Mouse (Mus musculus) 416B (cell line): ENCODE results near the gene Proz.
"Not testable (repeated sequence)": the region's sequence is repeated elsewhere in the genome, so short reads cannot be mapped to it uniquely, and the experiment has no call there.

ENCODE experiments used
- DNase-seq: peaks from one replicate; pipeline ENCODE4 v3.0.0; 2011; ENCODE audit warnings: low read depth

Gene Proz

DNA sequence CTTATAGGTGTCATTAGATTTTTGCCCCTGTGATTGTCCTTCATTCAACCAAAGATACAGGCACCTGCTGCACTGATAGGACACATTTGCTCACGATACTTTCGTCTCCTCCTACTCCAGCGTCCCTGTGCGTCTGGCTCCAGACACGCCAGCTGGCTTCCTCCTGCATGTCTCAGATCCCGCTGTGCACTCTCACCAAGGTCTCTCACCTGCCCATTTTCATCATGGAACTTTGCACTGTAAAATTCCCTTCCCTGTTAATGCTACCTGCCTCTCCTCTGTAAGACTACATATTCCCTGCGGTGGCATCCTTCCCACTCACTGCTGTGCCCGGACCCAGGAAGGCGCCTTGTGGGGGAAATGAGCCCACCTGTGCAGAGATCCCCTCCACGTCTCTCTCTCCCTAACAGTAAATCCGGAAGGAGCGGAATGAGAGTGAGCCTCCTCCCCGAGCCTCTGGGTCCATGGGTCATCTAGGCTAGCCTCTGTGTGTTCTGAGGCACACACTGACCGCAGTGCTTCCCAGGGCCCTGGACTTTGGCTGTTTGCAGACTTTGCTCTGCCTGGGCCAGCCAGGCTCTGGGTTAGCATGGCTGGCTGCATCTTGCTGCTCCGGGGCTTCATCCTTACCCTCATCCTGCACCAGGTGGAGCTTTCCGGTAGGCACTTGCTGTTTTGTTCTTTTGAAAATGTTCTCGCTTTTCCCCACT, at the start of gene Proz:
TSS of gene Proz (plus strand) at position 474 of the 710 bp plus-strand sequence.
- DNase-seq, result no peak

DNA sequence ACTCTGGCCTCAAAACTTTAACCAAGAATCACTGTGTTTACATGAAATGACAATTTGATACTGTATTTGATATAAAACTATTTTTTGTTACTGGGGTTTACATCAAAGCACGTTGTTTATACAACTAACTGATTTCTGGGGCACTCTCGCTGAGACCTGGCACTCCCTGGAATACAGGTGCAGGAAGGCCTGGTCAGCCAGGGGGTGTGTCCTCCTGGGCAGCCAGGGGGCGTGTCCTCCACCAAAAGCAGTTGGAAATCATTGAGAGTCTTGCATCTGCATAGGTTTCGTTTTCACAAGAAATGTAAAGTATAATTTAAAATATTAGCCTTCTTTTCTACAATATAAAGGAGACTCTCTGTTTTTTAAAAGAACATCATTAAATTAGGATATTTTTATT, 41.2 kb upstream of the Proz start:
- no peak for DNase-seq

DNA sequence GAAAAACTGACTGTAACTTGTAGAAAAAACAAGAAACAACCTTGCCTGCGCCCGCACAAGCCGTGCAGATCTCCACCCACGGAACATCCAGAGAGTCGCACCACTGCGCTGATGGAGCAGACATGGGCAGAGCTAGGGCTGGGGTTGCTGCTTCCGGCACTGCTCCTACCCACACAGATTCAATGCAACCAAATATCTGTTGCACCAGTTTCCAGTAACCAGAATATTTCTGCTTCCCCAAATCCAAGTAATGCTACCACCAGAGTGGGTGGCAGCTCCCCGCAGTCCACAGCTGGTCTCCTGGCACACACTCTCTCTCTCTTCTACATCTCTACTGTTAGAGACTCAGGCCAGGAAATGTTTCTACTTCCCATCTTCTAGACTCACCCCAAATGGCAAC, 38.9 kb upstream of the Proz start:
- no peak for DNase-seq

DNA sequence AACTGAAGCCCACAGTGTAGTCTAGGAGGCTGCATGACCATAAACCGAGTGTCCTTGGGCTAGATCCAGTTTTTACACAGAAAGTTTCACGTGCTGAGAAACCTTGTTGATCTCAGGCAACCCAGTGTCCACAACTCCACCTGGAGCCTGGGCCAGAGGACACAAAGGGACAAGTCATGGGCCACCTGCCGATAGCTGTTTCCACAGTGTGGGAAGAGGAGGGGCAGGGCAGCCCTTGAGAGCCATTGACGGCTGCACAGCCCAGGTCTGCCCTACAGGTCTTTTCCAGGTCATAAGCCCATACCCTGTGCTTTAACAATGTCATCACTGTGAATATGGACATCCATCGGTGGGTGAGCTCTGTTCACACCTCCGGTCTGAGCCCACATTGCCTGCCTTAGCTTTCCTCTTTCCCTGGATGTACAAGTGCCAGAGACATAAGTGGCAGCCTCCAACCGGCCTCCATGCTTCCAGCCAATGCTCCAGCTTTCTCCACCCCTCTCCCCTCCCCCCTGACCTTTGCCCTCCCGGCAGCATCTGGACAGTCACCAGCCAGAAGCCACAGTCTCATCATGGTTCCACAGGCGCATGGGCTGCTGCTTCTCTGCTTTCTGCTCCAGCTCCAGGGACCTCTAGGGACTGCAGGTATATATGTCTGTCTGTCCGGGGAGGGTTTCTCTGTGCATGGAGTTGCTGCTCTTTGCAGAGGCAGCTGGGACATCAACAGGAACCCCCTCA, 35.1 kb upstream of the Proz start, which contains the start of gene F7:
TSS of gene F7 (plus strand) at position 548 of the 738 bp plus-strand sequence.
- DNase-seq, result no peak

DNA sequence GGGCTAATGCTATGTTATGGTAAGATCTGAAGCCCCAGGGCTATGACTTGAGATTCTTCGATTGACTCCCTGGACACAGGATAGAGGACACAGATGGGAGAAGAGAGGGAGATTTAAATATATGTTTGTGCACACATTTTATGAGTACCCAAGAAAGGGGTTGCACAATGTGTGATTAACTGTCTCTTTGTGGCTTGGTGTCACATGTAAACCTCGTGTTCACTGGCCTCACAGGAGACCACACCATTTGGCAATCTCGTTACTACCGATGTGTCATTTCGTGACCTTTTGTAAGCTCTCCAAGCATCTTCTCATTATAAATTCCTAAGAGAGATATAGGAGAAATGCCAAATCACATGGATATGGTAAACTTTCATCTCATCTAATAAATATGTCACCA, 33.1 kb upstream of the Proz start:
- peak; percentile 89 for DNase-seq

GRCm38 (mm10) chr8:13028482-13028881, 32.2 kb upstream of the Proz start:
- DNase-seq, result peak; percentile 23

DNA sequence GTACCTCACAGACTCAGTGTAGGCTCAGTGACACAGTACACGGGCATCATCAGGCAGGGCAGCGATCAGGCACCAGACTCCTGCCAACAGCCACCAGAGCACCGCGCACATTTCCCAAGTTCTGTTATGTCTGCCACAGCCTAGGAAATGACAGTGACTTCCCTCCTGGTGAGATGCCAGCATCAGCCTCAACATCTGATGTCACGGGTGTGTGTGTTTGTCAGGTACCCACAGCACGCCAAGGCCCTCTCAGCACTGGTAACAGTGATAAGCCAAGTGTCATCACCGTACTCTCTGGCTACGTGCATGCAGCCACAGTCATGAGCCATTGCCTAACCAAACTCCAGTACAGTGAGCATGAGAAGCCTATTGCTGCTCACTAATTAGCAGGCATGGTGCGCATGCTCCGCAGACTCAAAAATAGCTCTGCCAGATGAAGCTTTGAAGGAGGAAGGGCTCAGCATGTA, 24.3 kb upstream of the Proz start:
- peak; percentile 73 for DNase-seq

DNA sequence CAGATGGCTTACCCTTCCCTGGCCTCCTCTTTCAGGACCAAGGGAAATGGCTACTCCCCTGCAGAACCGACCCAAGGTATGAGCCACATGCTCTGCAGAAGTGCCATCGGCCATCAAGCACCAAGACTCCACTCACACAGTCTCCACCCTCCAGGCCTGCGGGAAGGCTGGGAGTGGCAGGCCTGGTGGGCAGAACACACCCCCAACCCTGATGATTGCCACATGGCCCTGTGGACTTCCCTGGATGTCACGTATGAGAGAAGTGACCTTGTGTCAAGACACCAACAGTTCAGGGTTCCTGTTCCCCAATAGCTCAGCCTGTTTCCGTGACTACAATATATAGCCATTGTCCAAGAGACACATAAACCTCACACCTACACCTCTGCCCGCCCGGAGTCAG, 23.7 kb upstream of the Proz start, which contains the start of gene F10:
TSS of gene F10 (plus strand) at position 294 of the 400 bp plus-strand sequence.
- DNase-seq, result peak; percentile 53

DNA sequence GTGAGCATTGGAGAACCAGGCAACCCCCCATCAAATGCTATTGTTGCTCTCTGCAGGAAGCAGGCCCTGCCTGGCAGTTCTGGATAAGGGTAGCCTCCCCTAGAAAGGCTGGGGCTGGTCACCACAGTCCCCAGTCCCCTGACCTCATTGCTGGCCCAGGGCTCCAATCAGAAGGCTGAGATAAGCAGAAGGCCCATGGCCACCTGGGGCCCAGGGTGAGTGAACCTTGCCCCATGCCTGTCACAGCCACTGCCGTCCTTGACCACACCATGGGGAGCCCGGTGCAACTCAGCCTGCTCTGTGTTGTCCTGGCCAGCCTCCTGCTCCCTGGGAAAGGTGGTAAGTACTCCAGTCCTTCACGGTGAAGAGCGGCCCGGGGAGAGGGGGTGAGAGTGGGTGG, 23.1 kb upstream of the Proz start:
- DNase-seq, result peak; percentile 31

DNA sequence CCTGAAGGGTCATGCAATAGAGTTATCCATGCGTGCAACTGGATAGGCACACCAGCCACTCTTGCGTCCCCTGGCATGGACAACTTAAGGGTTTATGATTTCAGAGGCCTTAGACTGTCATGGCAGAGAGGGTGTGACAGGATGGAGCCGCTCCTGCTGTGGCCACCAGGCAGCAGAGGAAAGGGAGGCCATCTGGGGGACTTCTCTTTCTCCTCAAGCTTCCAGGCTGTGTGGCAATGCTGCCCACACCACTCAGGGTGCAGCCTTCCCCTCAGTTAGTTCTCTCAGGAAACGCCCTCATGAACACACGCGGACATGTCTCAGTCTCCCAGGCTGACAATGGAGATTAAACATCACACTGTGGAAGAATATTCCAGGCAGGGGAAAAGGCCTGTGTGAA, 21.7 kb upstream of the Proz start:
- DNase-seq, result peak; percentile 43

- DNase-seq, result peak; percentile 93
These were observed 19.3 kb upstream of the Proz start for GRCm38 (mm10) chr8:13041459-13041858.

DNA sequence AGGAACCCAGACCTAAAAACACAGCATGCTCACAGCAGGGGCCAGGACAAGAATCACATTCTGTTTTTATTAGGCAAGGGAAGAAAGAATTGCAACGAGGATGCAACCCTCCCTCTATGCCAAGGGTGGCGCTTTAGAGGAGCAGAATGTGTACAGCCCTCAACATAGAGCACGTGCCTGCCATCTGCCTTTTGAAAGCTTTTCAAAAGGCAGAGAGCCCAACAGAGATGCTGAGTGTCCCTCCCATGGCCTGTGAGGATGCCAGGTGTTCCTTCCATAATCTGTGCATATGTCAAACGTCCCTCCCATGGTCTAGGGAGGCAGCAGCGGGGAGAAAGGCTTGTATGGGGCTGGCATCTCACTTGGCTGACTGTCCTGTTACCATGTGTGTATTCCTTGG, 13.1 kb upstream of the Proz start:
- no peak for DNase-seq

GRCm38 (mm10) chr8:13050550-13050949, 10.2 kb upstream of the Proz start:
- DNase-seq, result no peak

DNA sequence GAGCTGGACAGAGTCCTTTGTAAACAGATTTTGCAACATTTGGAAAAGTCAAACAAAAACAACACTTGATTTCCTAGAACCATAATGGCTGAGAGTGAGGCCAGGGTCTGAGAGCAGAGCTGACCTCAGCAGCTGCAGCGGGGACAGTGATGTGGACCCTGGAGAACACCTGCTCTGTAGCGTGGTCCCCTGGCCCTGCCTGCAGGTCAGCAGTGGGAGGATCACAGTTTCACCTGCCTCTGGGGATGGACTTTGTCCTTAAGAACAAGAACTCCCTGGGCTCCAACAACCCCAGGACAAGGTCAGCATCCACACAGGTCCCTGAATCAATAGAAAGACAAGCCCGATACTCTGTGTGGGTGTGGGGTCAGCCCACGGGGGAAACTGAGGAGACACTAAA, 3.4 kb upstream of the Proz start:
- DNase-seq, result no peak

GRCm38 (mm10) chr8:13063112-13063511, 2.4 kb downstream of the Proz start:
- DNase-seq, result no peak

DNA sequence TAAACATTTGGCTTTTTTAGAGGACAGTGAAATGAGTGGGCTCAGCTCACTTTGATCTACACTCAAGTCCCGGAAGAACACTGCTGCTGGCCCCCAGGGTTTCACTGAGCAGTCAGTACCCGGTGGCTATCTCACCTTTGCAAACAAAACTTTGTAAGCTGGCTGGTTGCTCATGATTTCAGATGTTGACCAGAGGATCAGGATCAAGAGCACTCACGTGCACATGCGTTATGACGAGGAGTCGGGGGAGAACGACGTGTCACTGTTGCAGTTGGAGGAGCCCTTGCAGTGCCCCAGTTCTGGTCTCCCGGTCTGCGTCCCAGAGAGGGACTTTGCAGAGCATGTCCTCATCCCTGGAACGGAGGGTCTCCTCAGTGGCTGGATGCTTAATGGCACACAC, 12.5 kb downstream of the Proz start:
- no peak for DNase-seq

DNA sequence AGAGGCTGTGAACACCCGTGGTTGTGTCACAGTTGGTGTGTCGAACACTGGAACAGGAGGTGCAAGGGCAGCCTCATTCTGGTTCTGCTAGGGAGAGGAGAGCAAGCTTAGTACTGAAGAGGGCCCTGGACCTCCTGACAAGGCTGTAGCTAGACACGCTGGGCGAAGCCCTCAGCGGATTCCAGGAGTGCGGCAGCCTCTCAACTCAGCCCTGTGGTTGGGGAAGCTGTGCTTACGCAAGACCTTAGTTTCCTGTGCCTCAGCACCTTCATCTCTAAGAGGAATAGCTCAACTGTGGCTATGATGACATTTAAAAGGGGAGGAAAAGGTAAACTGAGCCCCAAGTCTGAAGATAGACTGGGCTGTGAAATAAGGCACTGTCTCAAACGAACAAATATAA, 14.3 kb downstream of the Proz start:
- peak; percentile 69 for DNase-seq

DNA sequence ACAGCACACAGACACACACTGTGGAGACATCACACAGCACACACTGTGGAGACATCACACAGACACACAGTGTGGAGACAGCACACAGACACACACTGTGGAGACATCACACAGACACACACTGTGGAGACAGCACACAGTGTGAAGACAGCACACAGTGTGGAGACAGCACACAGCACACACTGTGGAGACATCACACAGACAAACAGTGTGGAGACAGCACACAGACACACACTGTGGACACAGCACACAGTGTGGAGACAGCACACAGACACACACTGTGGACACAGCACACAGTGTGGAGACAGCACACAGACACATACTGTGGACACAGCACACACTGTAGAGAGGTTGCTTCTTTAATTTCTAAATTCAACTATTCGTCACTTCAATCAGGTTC, 14.9 kb downstream of the Proz start:
- DNase-seq, result not testable (repeated sequence)

- no peak for DNase-seq
These were observed 16.8 kb downstream of the Proz start for GRCm38 (mm10) chr8:13077542-13077941.

DNA sequence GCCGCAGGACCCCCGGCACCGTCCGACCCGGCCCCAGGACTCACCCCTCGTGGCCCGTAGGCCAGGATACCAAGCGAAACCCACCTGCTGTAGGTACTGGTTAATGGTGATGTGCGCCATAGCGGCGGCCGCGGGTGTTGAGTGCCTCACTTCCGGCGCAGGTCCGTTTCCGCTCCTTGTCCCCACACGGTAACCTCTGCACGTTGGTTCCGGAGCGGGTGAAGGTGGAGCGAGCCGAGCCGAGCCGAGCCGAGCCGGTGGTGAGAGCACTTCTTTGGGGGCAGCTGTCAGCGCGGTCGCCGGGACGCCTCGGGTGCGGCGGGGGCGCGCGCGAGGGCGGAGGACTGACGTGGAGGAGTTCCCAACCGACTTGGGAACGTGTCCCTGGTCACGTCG, 44.0 kb downstream of the Proz start:
- peak; percentile 88 for DNase-seq

DNA sequence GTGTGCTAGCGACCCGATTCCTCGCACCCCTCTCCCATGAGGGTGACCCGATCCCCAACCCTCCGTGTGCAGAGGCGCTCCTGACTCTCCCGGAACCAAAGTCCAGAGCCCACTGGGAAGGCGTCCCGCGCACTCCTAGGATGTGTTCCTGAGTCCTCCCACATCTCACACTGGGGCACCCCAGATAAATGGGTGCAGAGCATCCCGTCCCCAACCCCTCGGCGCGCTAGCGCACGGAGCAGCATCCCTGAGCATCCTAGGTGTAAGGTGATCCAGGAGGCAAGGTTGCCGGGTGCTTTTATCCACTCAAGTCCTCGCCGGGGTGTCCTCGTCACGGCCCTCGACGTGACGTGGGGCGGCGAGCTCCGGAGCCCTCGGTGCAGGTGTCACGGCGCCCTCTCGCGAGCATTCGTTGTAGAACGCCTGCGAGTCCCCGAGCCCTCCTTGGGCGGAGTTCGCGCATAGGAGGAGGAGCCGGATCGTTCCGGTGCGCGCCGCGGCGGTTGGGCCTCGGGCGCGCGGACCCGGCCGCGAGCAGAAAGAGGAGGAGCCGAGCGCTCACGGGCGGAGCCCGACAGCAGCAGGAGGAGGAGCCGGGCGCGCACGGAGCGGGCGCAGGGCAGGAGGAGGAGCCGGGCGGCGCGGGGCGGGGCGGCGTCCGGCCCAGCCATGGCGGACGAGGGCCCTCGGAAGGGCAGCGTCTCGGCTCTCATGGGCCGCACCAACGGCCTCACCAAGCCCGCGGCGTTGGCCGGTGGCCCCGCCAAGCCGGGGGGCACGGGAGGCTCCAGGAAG, 44.6 kb downstream of the Proz start, which contains the start of the genes Pcid2 and Cul4a:
TSS of gene Pcid2 (minus strand) at position 373 of the 795 bp plus-strand sequence.
TSS of gene Cul4a (plus strand) at position 535 of the 795 bp plus-strand sequence.
- DNase-seq, result peak; percentile 95

DNA sequence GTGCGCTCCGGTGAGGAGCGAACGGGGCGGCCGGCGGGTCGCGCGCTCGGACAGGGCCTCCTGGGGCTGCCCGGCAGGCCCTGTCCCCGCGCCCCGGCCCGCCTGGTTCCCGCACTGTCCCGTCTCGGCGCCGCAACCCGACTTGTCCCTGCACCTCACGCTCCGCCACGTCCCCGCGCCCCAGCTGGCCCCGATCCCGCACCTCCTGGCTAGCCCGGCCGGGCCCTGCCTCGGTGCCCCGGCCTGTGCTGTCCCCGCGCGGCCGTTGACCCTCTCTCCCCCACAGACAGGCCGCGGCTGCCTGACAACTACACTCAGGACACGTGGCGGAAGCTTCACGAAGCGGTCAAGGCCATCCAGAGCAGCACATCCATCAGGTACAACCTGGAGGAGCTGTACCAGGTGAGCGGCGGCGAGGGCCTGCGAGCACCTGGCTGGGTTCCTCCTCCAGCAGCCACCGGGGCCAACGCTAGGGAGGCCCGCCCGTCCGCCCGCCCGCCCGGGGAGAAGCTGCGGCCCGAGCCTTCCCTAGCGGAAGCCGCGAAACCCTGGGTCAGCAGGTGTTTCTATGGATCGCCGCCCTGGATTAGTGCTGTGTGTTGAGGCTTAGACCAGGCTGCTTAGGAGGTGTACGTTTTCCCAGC, 45.3 kb downstream of the Proz start:
- DNase-seq, result peak; percentile 37
